Mouse (Mus musculus) limb, embryonic 11.5 days (tissue): ENCODE data around the gene Pipox. TPM values are rescaled to one million over a fixed set of nuclear protein-coding genes. Genes with fewer than 3 reads are reported as not detected.

Experiments used
- ATAC-seq: fragments of 200-750 bp; cut with Nextera tagmentation; 2 replicates; pipeline ENCODE4 v1.8.0; 2017; ENCODE audit warnings: low read depth; ENCODE audit not compliant: insufficient number of reproducible peaks, low FRiP score, low TSS enrichment
- DNase-seq: peaks from one replicate; pipeline ENCODE4 v3.0.0-alpha.2; 2015; ENCODE audit warnings: low spot score
- H3K27ac ChIP-seq: fragments of 300-500 bp; sonication (generic); replicated peaks from 2 replicates; pipeline ENCODE4 v1.5.1; 2014; ENCODE audit warnings: low read depth, mild to moderate bottlenecking, low read length
- H3K27me3 ChIP-seq: fragments of 300-500 bp; sonication (generic); 2 replicates; pipeline ENCODE4 v1.6.1; 2014; ENCODE audit warnings: mild to moderate bottlenecking, low read length, mixed read lengths; ENCODE audit not compliant: control insufficient read depth, insufficient read depth
- H3K36me3 ChIP-seq: fragments of 300-500 bp; sonication (generic); 2 replicates; pipeline ENCODE4 v1.6.1; 2014; ENCODE audit warnings: mild to moderate bottlenecking, low read length, moderate library complexity, mixed read lengths; ENCODE audit not compliant: control insufficient read depth, insufficient read depth
- H3K4me1 ChIP-seq: fragments of 300-500 bp; sonication (generic); 2 replicates; pipeline ENCODE4 v1.6.1; 2014; ENCODE audit warnings: low read length, mixed read lengths; ENCODE audit not compliant: control insufficient read depth, insufficient read depth
- H3K4me2 ChIP-seq: fragments of 300-500 bp; sonication (generic); 2 replicates; pipeline ENCODE4 v1.6.1; 2014; ENCODE audit warnings: low read depth, mild to moderate bottlenecking, moderate library complexity; ENCODE audit not compliant: severe bottlenecking
- H3K4me3 ChIP-seq: fragments of 300-500 bp; sonication (generic); 2 replicates; pipeline ENCODE4 v1.5.1; 2014; ENCODE audit warnings: low read depth, low read length
- H3K9ac ChIP-seq: fragments of 300-500 bp; sonication (generic); 2 replicates; pipeline ENCODE4 v1.6.1; 2014; ENCODE audit warnings: mild to moderate bottlenecking, low read length
- H3K9me3 ChIP-seq: fragments of 300-500 bp; sonication (generic); 2 replicates; pipeline ENCODE4 v1.6.1; 2016; ENCODE audit warnings: low read length; ENCODE audit not compliant: control insufficient read depth
- WGBS: fragments of 180-500 bp; shearing (Covaris S2); extraction: QIAGEN DNeasy Blood & Tissue Kit; methylation state at CpG from one replicate; pipeline ENCODE4 v1.1.7; 2014; 5-methylcytosine and 5-hydroxymethylcytosine counted together
- polyA plus RNA-seq: library from polyadenylated mRNA; unstranded; fragments of >200 nt; fragmentation: Nextera tagmentation; extraction: Ambion mirVana; gene quantifications from 2 replicates; pipeline ENCODE4 v1.2.1, GENCODE M21; 2014

Pipox gene
- polyA plus RNA-seq, 1 experiment from 2014 or later, result 0.72 TPM

DNA sequence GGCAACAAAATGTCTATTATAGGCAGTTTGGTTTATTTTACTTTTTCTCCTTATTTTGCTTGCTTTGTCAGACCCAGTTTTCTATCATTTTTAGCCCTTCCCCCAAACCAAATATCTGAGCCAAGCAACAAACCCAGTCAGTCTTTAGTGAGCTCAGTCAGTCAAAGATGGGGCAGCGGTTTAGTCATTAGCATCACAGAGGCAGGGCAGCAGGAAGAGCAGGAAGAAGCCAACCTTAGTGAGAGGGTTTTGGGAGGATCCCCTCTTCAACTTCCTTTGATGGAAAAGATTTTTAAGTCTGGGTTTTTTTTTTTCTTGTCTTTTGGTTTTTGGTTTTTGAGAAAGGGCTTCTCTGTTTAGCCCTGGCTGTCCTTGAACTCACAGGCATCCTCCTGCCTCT lies 10.8 kb upstream of the Pipox start:
- Histone ChIP-seq H3K36me3 (no peaks in the 10 kb centered on the region), H3K9ac (no peak overlapping the region), H3K27me3 (0 out of 2 replicates have a peak, but pooled peaks cover 4% of the 10 kb centered on the region), H3K9me3 (no peaks in the 10 kb centered on the region), H3K4me3 (no peak overlapping the region), H3K27ac (no peak overlapping the region), H3K4me2 (no peak overlapping the region), H3K4me1 (peaks cover 9% of the 10 kb centered on the region; the same call in 1 of the 2 replicates)
- WGBS, result 32% methylated on average over 1 of the region's 1 CpGs
- ATAC-seq (no peak), DNase-seq (no peak)

GRCm38 (mm10) chr11:77903761-77904160 lies 9.9 kb upstream of the Pipox start:
- ATAC-seq (no peak), DNase-seq (no peak)
- no peaks in the 10 kb centered on the region for H3K9me3 ChIP-seq
- H3K4me3 ChIP-seq, result no peak overlapping the region
- H3K27me3 ChIP-seq, result peaks cover 4% of the 10 kb centered on the region; the same call in 1 of the 2 replicates
- no peak overlapping the region for H3K27ac ChIP-seq
- 30% methylated on average over 3 of the region's 3 CpGs for WGBS
- H3K4me1 ChIP-seq, result peaks cover 9% of the 10 kb centered on the region; the same call in 1 of the 2 replicates
- H3K4me2 ChIP-seq, result no peak overlapping the region
- H3K36me3 ChIP-seq, result no peaks in the 10 kb centered on the region
- H3K9ac ChIP-seq, result no peak overlapping the region

- ATAC-seq (no peak), DNase-seq (no peak)
- no peaks in the 10 kb centered on the region for H3K9me3 ChIP-seq
- no peak overlapping the region for H3K27ac ChIP-seq
- no peaks in the 10 kb centered on the region for H3K36me3 ChIP-seq
- peaks cover 18% of the 10 kb centered on the region for H3K27me3 ChIP-seq
- 47% methylated on average over 8 of the region's 8 CpGs for whole genome bisulfite sequencing
- no peak overlapping the region for H3K4me2 ChIP-seq
- no peak overlapping the region for H3K9ac ChIP-seq
- H3K4me1 ChIP-seq, result peaks cover 7% of the 10 kb centered on the region; the same call in 1 of the 2 replicates
- H3K4me3 ChIP-seq, result no peak overlapping the region
Measured at GRCm38 (mm10) chr11:77901775-77902355, 8.0 kb upstream of the Pipox start.

- Histone ChIP-seq H3K4me1 (peaks cover 5% of the 10 kb centered on the region; the same call in 1 of the 2 replicates), H3K4me2 (no peak overlapping the region), H3K9me3 (no peaks in the 10 kb centered on the region), H3K9ac (no peak overlapping the region), H3K27me3 (peaks cover 21% of the 10 kb centered on the region), H3K27ac (no peak overlapping the region), H3K4me3 (no peak overlapping the region), H3K36me3 (no peaks in the 10 kb centered on the region)
- 52% methylated on average over 5 of the region's 5 CpGs for WGBS
- DNase-seq (no peak), ATAC-seq (no peak)
Measured at GRCm38 (mm10) chr11:77901366-77901765, 7.5 kb upstream of the Pipox start.

- no peak for DNase-seq
- no peaks in the 10 kb centered on the region for H3K9me3 ChIP-seq
- no peak overlapping the region for H3K4me3 ChIP-seq
- no peaks in the 10 kb centered on the region for H3K36me3 ChIP-seq
- WGBS, result 90% methylated on average over 4 of the region's 4 CpGs
- ATAC-seq, result no peak
- H3K4me1 ChIP-seq, result peaks cover 5% of the 10 kb centered on the region; the same call in 1 of the 2 replicates
- H3K4me2 ChIP-seq, result no peak overlapping the region
- H3K27ac ChIP-seq, result no peak overlapping the region
- H3K27me3 ChIP-seq, result peaks cover 27% of the 10 kb centered on the region
- no peak overlapping the region for H3K9ac ChIP-seq
Measured at GRCm38 (mm10) chr11:77900696-77901095, 6.8 kb upstream of the Pipox start.

DNA sequence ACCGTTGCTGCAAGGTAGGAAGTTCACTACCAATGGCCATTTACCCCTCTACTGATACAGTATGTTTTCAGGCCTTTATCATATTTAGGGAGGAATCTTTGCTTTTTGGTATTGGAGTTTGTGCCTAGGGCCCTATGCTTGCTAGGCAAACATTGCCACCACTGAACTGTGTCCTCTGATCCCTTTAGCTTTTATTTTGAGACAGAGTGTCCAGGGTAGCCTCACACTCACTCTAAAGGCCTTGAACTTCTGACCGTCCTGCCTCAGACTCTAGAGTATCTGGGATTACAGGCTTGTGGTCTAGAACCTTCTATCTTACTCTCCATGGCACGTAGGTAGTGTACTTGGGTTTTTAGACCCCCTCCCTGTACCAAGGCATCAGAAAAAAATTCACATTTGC lies 6.3 kb upstream of the Pipox start:
- H3K4me3 ChIP-seq, result no peak overlapping the region
- H3K27ac ChIP-seq, result no peak overlapping the region
- no peak overlapping the region for H3K9ac ChIP-seq
- H3K9me3 ChIP-seq, result no peaks in the 10 kb centered on the region
- H3K4me2 ChIP-seq, result no peak overlapping the region
- H3K4me1 ChIP-seq, result peaks cover 5% of the 10 kb centered on the region; the same call in 1 of the 2 replicates
- ATAC-seq (no peak), DNase-seq (no peak)
- WGBS, result 92% methylated on average over 3 of the region's 3 CpGs
- H3K27me3 ChIP-seq, result peaks cover 30% of the 10 kb centered on the region
- H3K36me3 ChIP-seq, result no peaks in the 10 kb centered on the region

DNA sequence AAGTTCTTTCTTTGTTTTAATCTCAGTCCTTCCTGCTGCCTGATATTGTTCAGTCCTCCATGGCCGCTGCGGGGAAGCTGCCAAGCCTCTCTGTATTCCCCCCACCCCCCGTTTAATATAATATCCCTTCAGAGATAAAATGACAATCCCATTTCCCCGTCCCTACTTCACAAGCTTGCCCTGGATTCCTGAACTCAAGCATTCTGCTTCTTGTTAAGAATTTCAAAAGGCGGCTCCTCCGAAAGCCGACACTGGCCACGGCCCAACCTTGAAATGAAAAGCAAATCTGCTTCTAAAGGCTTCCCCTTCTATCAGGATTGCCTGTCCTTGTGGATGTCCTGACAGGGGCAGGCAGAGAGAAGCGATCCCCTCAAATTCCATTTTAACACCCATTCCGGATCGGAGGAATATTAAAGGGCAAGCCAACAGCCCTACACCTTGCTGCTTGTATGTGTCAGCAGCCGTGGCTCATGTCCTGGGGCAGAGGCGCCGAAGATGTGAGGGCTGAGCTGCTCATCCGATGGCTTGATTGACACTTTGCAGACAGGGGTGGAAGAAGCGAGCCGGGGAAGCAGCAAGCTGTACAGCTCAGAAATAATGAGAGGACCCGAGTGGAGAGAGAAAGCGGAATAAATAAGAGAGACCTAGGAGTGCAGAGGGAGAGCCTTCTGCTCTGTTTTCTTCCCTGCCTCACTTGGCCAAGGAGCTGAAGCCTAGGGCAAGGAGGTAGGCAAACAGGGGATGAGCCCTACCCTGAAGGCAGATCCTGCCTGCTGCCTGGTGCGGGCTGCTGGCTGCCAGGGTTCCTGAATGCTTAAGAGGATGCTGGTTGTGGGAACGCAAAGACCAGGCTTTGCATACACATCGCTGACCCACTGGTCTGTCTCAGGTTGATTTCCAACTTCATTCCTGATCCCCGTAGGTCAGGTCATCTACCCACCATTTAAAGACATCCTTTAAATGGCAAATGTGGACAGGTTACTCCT lies 3.2 kb upstream of the Pipox start:
- no peak overlapping the region for H3K27ac ChIP-seq

DNA sequence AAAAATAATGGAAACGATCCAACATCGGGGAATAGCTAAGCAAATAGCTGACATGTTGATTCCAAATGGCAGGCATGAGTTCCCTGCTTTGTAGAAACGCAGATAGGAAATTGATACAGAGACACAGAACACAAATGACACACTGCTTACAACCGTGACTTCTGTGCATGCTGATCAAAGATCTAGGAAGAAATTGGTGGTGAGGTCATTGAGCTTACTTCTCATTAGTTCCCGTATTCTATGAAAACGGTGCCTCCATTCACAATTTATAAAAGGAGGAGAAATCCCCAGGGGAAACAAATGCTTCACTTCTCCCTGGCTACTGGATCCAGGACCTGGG lies 2.6 kb upstream of the Pipox start:
- H3K36me3 ChIP-seq, result no peaks in the 10 kb centered on the region

More for the DNA sequence above, 3.2 kb upstream of the Pipox start:
- no peak overlapping the region for H3K4me2 ChIP-seq
- H3K36me3 ChIP-seq, result no peaks in the 10 kb centered on the region
- no peak overlapping the region for H3K9ac ChIP-seq
- no peaks in the 10 kb centered on the region for H3K9me3 ChIP-seq
- H3K4me1 ChIP-seq, result peaks cover 13% of the 10 kb centered on the region
- no peak for ATAC-seq
- H3K27me3 ChIP-seq, result peaks cover 34% of the 10 kb centered on the region
- no peak for DNase-seq
- 25% methylated on average over 23 of the region's 23 CpGs for WGBS
- no peak overlapping the region for H3K4me3 ChIP-seq

More for the DNA sequence above, 2.6 kb upstream of the Pipox start:
- Histone ChIP-seq H3K4me3 (no peak overlapping the region), H3K9ac (no peak overlapping the region), H3K27me3 (peaks cover 34% of the 10 kb centered on the region), H3K9me3 (no peaks in the 10 kb centered on the region), H3K4me2 (no peak overlapping the region), H3K4me1 (peaks cover 8% of the 10 kb centered on the region), H3K27ac (no peak overlapping the region)
- ATAC-seq (no peak), DNase-seq (no peak)
- 66% methylated on average over 6 of the region's 6 CpGs for WGBS
